Mouse (Mus musculus) erythroblast, embryonic 14.5 days (primary cell): Measurements from ENCODE around the gene Rps23. TPM values are rescaled to one million over a fixed set of nuclear protein-coding genes. Genes with fewer than 3 reads are reported as not detected.

ENCODE experiments used
- H3K27me3 ChIP-seq: 2 replicates; pipeline ENCODE4 v1.6.1; 2012; ENCODE audit warnings: inconsistent platforms; ENCODE audit not compliant: control insufficient read depth
- H3K36me3 ChIP-seq: 2 replicates; pipeline ENCODE4 v1.6.1; 2012; ENCODE audit warnings: mild to moderate bottlenecking, inconsistent platforms; ENCODE audit not compliant: control insufficient read depth
- H3K4me1 ChIP-seq: 2 replicates; pipeline ENCODE4 v1.6.1; 2012; ENCODE audit warnings: inconsistent platforms; ENCODE audit not compliant: control insufficient read depth
- H3K4me3 ChIP-seq: replicated peaks from 2 replicates; pipeline ENCODE3; 2012; ENCODE audit warnings: moderate library complexity, mild to moderate bottlenecking, inconsistent platforms
- H3K9me3 ChIP-seq: 2 replicates; pipeline ENCODE4 v1.6.1; 2012; ENCODE audit warnings: low read length, inconsistent platforms, mixed read lengths; ENCODE audit not compliant: control insufficient read depth
- GATA1 ChIP-seq: IDR thresholded peaks from 2 replicates; pipeline ENCODE4 v1.6.1; 2012; ENCODE audit warnings: low read length, inconsistent platforms, mixed read lengths
- TAL1 ChIP-seq: IDR thresholded peaks from 3 replicates; pipeline ENCODE4 v1.6.1; 2012; ENCODE audit warnings: low read length, inconsistent platforms, mixed read lengths
- polyA plus RNA-seq: library from polyadenylated mRNA; stranded (reverse); fragments of >175 nt; gene quantifications from 2 replicates; pipeline ENCODE4 v1.2.3, GENCODE M21; 2012

The Rps23 gene
- 243 and 247 TPM in 2 replicates for polyA plus RNA-seq

GRCm38 (mm10) chr13:90922751-90923612 lies at the start of gene Rps23:
TSS of gene Rps23 (plus strand) at chr13:90922958.
- Histone ChIP-seq H3K27me3 (no peaks in the 10 kb centered on the region), H3K9me3 (no peaks in the 10 kb centered on the region), H3K4me3 (peak within 1 kb of the TSS; percentile 71), H3K4me1 (peaks cover 13% of the 10 kb centered on the region), H3K36me3 (peaks cover 32% of the 10 kb centered on the region)
- TF ChIP-seq GATA1: no peak
- TF ChIP-seq TAL1: no peak

DNA sequence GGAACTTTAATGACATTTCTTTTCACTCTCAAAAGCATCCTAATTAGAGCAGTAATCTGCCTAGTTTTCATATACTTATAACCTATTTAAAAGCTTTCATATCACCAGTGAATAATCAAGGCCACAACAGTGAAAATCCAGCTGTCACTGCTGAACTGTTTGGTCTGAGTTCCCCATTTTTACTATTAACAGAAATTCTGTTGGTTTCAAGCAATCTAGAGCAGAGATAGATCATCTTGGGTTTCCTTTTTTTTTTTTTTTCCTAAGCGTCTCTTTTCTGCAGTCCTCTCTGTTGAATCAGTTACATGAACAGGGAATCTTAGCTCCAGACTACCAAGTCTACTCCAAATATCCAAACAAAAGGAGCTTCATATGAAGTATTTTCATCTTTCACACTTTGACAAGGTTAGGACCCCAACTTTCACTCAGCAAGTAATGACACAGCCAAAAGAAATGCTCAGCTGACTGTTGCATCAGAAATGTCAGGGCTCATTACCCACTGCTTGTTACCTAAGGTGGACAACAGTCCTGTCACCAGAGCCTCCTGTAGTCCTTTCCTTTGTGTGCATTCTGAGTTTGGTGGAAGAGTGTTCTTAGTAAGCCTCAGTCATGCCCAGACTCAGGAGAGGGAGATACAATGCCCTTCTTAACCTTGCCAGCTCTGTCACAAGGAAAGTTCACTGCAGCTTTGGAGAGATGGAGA lies 40.9 kb upstream of the Rps23 start:
- H3K9me3 ChIP-seq: no peaks in the 10 kb centered on the region
- TF ChIP-seq GATA1 (no peak), TAL1 (no peak)

GRCm38 (mm10) chr13:90885856-90886532 lies 36.8 kb upstream of the Rps23 start:
- TF ChIP-seq TAL1: no peak
- TF ChIP-seq GATA1: no peak
- H3K4me1 ChIP-seq: peaks cover 22% of the 10 kb centered on the region
- H3K36me3 ChIP-seq: no peaks in the 10 kb centered on the region
- no peaks in the 10 kb centered on the region for H3K9me3 ChIP-seq
- H3K4me3 ChIP-seq: peak overlapping the region; percentile 51
- H3K27me3 ChIP-seq: no peaks in the 10 kb centered on the region

More for the DNA sequence above, 40.9 kb upstream of the Rps23 start:
- H3K36me3 ChIP-seq: no peaks in the 10 kb centered on the region
- no peak overlapping the region for H3K4me3 ChIP-seq
- no peaks in the 10 kb centered on the region for H3K27me3 ChIP-seq
- peaks cover 8% of the 10 kb centered on the region for H3K4me1 ChIP-seq

- Histone ChIP-seq H3K36me3 (no peaks in the 10 kb centered on the region), H3K27me3 (no peaks in the 10 kb centered on the region), H3K4me3 (peak overlapping the region; percentile 51), H3K9me3 (no peaks in the 10 kb centered on the region), H3K4me1 (peaks cover 22% of the 10 kb centered on the region)
- TF ChIP-seq TAL1 (no peak), GATA1 (no peak)
Measured at GRCm38 (mm10) chr13:90886568-90886983, 36.2 kb upstream of the Rps23 start.

GRCm38 (mm10) chr13:90890111-90890510 lies 32.6 kb upstream of the Rps23 start:
- H3K36me3 ChIP-seq: no peaks in the 10 kb centered on the region
- no peaks in the 10 kb centered on the region for H3K9me3 ChIP-seq
- H3K4me1 ChIP-seq: peaks cover 22% of the 10 kb centered on the region
- H3K27me3 ChIP-seq: no peaks in the 10 kb centered on the region
- no peak overlapping the region for H3K4me3 ChIP-seq
- TF ChIP-seq GATA1: no peak
- TF ChIP-seq TAL1: no peak

- no peaks in the 10 kb centered on the region for H3K36me3 ChIP-seq
- peaks cover 9% of the 10 kb centered on the region for H3K4me1 ChIP-seq
- no peaks in the 10 kb centered on the region for H3K27me3 ChIP-seq
- no peak overlapping the region for H3K4me3 ChIP-seq
- H3K9me3 ChIP-seq: no peaks in the 10 kb centered on the region
- TF ChIP-seq TAL1: no peak
- no peak for TF ChIP-seq GATA1
Measured at GRCm38 (mm10) chr13:90894819-90895218, 27.9 kb upstream of the Rps23 start.

- H3K27me3 ChIP-seq: no peaks in the 10 kb centered on the region
- H3K4me1 ChIP-seq: no peaks in the 10 kb centered on the region
- TF ChIP-seq GATA1 (no peak), TAL1 (no peak)
- H3K36me3 ChIP-seq: no peaks in the 10 kb centered on the region
- no peaks in the 10 kb centered on the region for H3K9me3 ChIP-seq
- H3K4me3 ChIP-seq: no peak overlapping the region
Measured at GRCm38 (mm10) chr13:90896098-90896497, 26.7 kb upstream of the Rps23 start.

DNA sequence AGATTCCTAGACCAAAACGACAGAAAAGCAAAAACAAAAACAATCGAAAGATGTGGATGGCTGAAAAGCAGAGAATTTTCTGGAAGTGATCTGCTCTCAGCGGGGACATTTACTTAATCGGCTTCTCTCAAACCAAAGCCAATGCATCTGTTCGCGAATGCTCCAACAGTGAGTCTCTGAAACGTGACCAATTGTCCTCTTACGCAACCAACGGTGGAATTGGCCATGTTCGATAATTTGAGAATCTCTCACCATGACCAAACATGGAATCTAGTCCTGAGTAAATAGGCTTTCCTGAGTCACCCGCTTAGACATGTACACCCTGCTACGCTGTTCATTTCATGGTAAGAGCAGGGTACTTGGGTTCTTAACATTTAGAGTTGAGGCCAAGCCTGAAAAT lies 25.9 kb upstream of the Rps23 start:
- TF ChIP-seq TAL1 (no peak), GATA1 (no peak)
- no peak overlapping the region for H3K4me3 ChIP-seq
- H3K4me1 ChIP-seq: no peaks in the 10 kb centered on the region
- H3K36me3 ChIP-seq: no peaks in the 10 kb centered on the region
- no peaks in the 10 kb centered on the region for H3K27me3 ChIP-seq
- H3K9me3 ChIP-seq: no peaks in the 10 kb centered on the region

GRCm38 (mm10) chr13:90905176-90905575 lies 17.6 kb upstream of the Rps23 start, which contains the start of gene Atp6ap1l:
TSS of gene Atp6ap1l (minus strand) at chr13:90905355.
- Histone ChIP-seq H3K4me1 (no peaks in the 10 kb centered on the region), H3K9me3 (no peaks in the 10 kb centered on the region), H3K27me3 (no peaks in the 10 kb centered on the region), H3K4me3 (no peak within 1 kb of the TSS), H3K36me3 (no peaks in the 10 kb centered on the region)
- no peak for TF ChIP-seq GATA1
- no peak for TF ChIP-seq TAL1
